Mouse (Mus musculus) CH12.LX (cell line): Measurements from ENCODE around the gene Olfr1360. TPM values are rescaled to one million over a fixed set of nuclear protein-coding genes. Genes with fewer than 3 reads are reported as not detected.
A peak's percentile ranks its signal among the peaks of the same experiment; 100 is the strongest.

Experiments used
- DNase-seq: peaks from one replicate; pipeline ENCODE4 v3.0.0-alpha.2; 2013; ENCODE audit errors: extremely low read depth
- H3K27ac ChIP-seq: 2 replicates; pipeline ENCODE4 v1.5.1; 2012; ENCODE audit warnings: low read depth, mild to moderate bottlenecking, control low read depth, moderate library complexity; ENCODE audit not compliant: insufficient read depth
- H3K27me3 ChIP-seq: replicated peaks from 2 replicates; pipeline ENCODE3; 2012; ENCODE audit warnings: inconsistent platforms
- H3K36me3 ChIP-seq, 2 experiments: replicated peaks in 1 of 2; 2 replicates each; pipeline versions ENCODE3 to v1.6.1; 2012; ENCODE audit warnings: inconsistent platforms in 1 of 2, low read length in 1 of 2, mild to moderate bottlenecking in 1 of 2, mixed read lengths in 1 of 2, moderate library complexity in 1 of 2; ENCODE audit not compliant: control insufficient read depth in 1 of 2, insufficient read depth in 1 of 2
- H3K4me1 ChIP-seq, 2 experiments: 2 replicates each; pipeline ENCODE4 v1.6.1; 2012; ENCODE audit warnings: inconsistent platforms in 1 of 2, moderate library complexity in 1 of 2; ENCODE audit not compliant: insufficient read depth in 2 of 2, control insufficient read depth in 1 of 2
- H3K4me2 ChIP-seq: 2 replicates; pipeline ENCODE4 v1.6.1; 2012; ENCODE audit warnings: low read depth, mild to moderate bottlenecking, control low read depth; ENCODE audit not compliant: poor library complexity, insufficient read depth, severe bottlenecking
- H3K4me3 ChIP-seq, 3 experiments: fragments of 150-350 bp in 1 of 3; sonication (generic) in 1 of 3; replicated peaks in 1 of 3; 2 replicates each; pipeline versions ENCODE3 to v1.5.1; 2011 to 2012; ENCODE audit warnings: low read depth in 2 of 3, low read length in 2 of 3, mild to moderate bottlenecking in 2 of 3, moderate library complexity in 2 of 3, control low read depth in 1 of 3, improper control_type of control experiment in 1 of 3, inconsistent platforms in 1 of 3, mixed read lengths in 1 of 3; ENCODE audit not compliant: poor library complexity in 1 of 3
- H3K79me2 ChIP-seq: replicated peaks from 2 replicates; pipeline ENCODE4 v1.6.1; 2012; ENCODE audit warnings: mild to moderate bottlenecking, moderate library complexity; ENCODE audit not compliant: control insufficient read depth, poor library complexity, insufficient read depth, severe bottlenecking; ENCODE audit errors: extremely low read depth
- H3K9ac ChIP-seq: 2 replicates; pipeline ENCODE4 v1.6.1; 2012; ENCODE audit warnings: low read depth, mild to moderate bottlenecking, control low read depth, moderate library complexity; ENCODE audit not compliant: insufficient read depth
- H3K9me3 ChIP-seq: replicated peaks from 2 replicates; pipeline ENCODE3; 2012; ENCODE audit warnings: low read length, inconsistent platforms, mixed read lengths
- BHLHE40 ChIP-seq: IDR thresholded peaks from 2 replicates; pipeline ENCODE4 v1.6.1; 2011; ENCODE audit warnings: mild to moderate bottlenecking, low read depth, low read length, improper control_type of control experiment
- CHD1 ChIP-seq: IDR thresholded peaks from 2 replicates; pipeline ENCODE4 v1.6.1; 2012; ENCODE audit warnings: low read depth, low read length, improper control_type of control experiment, inconsistent platforms
- CHD2 ChIP-seq: IDR thresholded peaks from 2 replicates; pipeline ENCODE4 v1.6.1; 2011; ENCODE audit warnings: low read length, improper control_type of control experiment
- CTCF ChIP-seq, 2 experiments: IDR thresholded peaks in 1 of 2; conservative IDR thresholded peaks in 1 of 2; 2 replicates each; pipeline ENCODE4 v1.5.1; 2011 to 2012; ENCODE audit warnings: low read depth in 2 of 2, low read length in 2 of 2, improper control_type of control experiment in 1 of 2, inconsistent platforms in 1 of 2, mild to moderate bottlenecking in 1 of 2, moderate library complexity in 1 of 2
- ELF1 ChIP-seq: IDR thresholded peaks from 2 replicates; pipeline ENCODE4 v1.6.1; 2014; ENCODE audit warnings: low read depth, mild to moderate bottlenecking, inconsistent platforms, low read length, improper control_type of control experiment
- EP300 ChIP-seq: IDR thresholded peaks from 2 replicates; pipeline ENCODE4 v1.6.1; 2011; ENCODE audit warnings: low read length, improper control_type of control experiment
- ETS1 ChIP-seq: conservative IDR thresholded peaks from 2 replicates; pipeline ENCODE4 v1.6.1; 2012; ENCODE audit warnings: low read depth, mild to moderate bottlenecking, inconsistent platforms, low read length, improper control_type of control experiment, moderate library complexity
- MAFK ChIP-seq: IDR thresholded peaks from 2 replicates; pipeline ENCODE4 v1.6.1; 2011; ENCODE audit warnings: low read length, improper control_type of control experiment; ENCODE audit not compliant: insufficient replicate concordance
- MXI1 ChIP-seq: IDR thresholded peaks from 2 replicates; pipeline ENCODE4 v1.6.1; 2011; ENCODE audit warnings: mild to moderate bottlenecking, low read depth, low read length, improper control_type of control experiment
- NELFE ChIP-seq: IDR thresholded peaks from 2 replicates; pipeline ENCODE4 v1.6.1; 2011; ENCODE audit warnings: low read depth, low read length, improper control_type of control experiment
- NRF1 ChIP-seq: IDR thresholded peaks from 2 replicates; pipeline ENCODE4 v1.6.1; 2014; ENCODE audit warnings: low read depth, mild to moderate bottlenecking, inconsistent platforms, low read length, improper control_type of control experiment, moderate library complexity
- PAX5 ChIP-seq: IDR thresholded peaks from 2 replicates; pipeline ENCODE4 v1.6.1; 2012; ENCODE audit warnings: low read length, inconsistent platforms, mixed read lengths
- POLR2A ChIP-seq: IDR thresholded peaks from 2 replicates; pipeline ENCODE4 v1.6.1; 2011; ENCODE audit warnings: low read depth, mild to moderate bottlenecking, improper control_type of control experiment, low read length
- RCOR1 ChIP-seq: conservative IDR thresholded peaks from 2 replicates; pipeline ENCODE4 v1.6.1; 2012; ENCODE audit warnings: low read depth, mild to moderate bottlenecking, inconsistent platforms, low read length, improper control_type of control experiment
- SIN3A ChIP-seq: IDR thresholded peaks from 2 replicates; pipeline ENCODE4 v1.6.1; 2012; ENCODE audit warnings: low read length, improper control_type of control experiment, inconsistent platforms
- TBP ChIP-seq: conservative IDR thresholded peaks from 2 replicates; pipeline ENCODE4 v1.6.1; 2011; ENCODE audit warnings: low read depth, low read length, improper control_type of control experiment
- TCF12 ChIP-seq: IDR thresholded peaks from 2 replicates; pipeline ENCODE4 v1.6.1; 2014; ENCODE audit warnings: low read depth, mild to moderate bottlenecking, inconsistent platforms, low read length, improper control_type of control experiment
- UBTF ChIP-seq: IDR thresholded peaks from 2 replicates; pipeline ENCODE4 v1.6.1; 2012; ENCODE audit warnings: low read depth, mild to moderate bottlenecking, inconsistent platforms, low read length, improper control_type of control experiment, moderate library complexity
- ZC3H11A ChIP-seq: IDR thresholded peaks from 2 replicates; pipeline ENCODE4 v1.6.1; 2012; ENCODE audit warnings: low read depth, mild to moderate bottlenecking, inconsistent platforms, low read length, improper control_type of control experiment
- ZKSCAN1 ChIP-seq: IDR thresholded peaks from 2 replicates; pipeline ENCODE4 v1.6.1; 2012; ENCODE audit warnings: low read depth, inconsistent platforms, low read length, improper control_type of control experiment, borderline replicate concordance
- ZMIZ1 ChIP-seq: IDR thresholded peaks from 2 replicates; pipeline ENCODE4 v1.6.1; 2012; ENCODE audit warnings: low read depth, mild to moderate bottlenecking, inconsistent platforms, low read length, improper control_type of control experiment
- ZNF384 ChIP-seq: IDR thresholded peaks from 2 replicates; pipeline ENCODE4 v1.6.1; 2012; ENCODE audit warnings: low read depth, low read length, improper control_type of control experiment, inconsistent platforms
- dilution Hi-C: fragments of 300-500 bp; cut with MboI; formaldehyde crosslinking; loops from 2 replicates; pipeline ENCODE4 v1.14.3; 2020; ENCODE audit warnings: low sequenced_read_pairs; ENCODE audit not compliant: extremely low pct_unique_long_range_greater_than_20kb, extremely low pct_ligation_motif_present
- in situ Hi-C: fragments of 300-500 bp; cut with MboI; formaldehyde crosslinking; loops from 3 replicates; pipeline ENCODE4 v1.14.3; 2019; ENCODE audit warnings: low sequenced_read_pairs, low pct_ligation_motif_present, low pct_unique_long_range_greater_than_20kb, mixed read lengths
- polyA plus RNA-seq: library from polyadenylated mRNA; unstranded; fragments of >175 nt; gene quantifications from 2 replicates; pipeline ENCODE4 v1.2.1, GENCODE M21; 2012; ENCODE audit warnings: low read depth; ENCODE audit not compliant: insufficient read length
- total RNA-seq, 2 experiments: library from RNA; depleted of rRNA; stranded (reverse); fragments of 300-350 nt in 1 of 2; fragments of >200 nt in 1 of 2; gene quantifications; 2 replicates each; pipeline ENCODE4 v1.2.3; 2012 to 2014

Olfr1360 gene
- total and polyA plus RNA-seq, 3 experiments: not detected

DNA sequence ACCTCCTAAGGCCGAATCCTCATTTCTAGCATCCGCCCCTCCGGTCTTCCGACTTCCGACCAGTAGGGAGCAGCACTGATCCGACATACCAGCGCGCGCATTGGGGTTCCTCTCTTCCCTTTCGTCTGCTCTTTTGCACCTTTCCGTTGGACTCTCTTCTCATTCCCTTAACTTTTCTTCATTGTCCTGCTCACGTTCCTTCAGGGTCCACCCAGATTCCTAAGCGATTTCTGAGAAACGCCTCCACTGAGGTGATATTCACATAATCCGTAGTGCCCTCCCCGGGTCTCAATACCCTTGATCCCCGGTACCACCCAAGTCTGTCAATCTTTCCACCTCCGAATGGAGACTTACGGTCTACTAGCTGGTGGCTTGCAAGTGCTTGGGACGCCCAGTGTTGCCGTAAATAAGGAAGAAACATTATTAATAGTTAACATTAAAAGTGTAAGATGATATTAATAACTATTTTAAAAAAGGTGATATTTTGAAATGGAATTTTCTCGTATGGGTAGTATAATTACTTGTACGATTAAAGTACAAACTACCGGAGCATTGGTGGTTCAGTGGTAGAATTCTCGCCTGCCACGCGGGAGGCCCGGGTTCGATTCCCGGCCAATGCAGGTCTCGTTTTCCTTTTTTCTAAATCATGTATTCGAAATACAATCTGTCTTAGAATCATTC lies 33.0 kb upstream of the Olfr1360 start (continued):
- TF ChIP-seq EP300 (no peak), MXI1 (no peak), UBTF (no peak), CTCF (conservative IDR thresholded peaks at IDR 0.05 in 1 of 2, IDR thresholded peaks at IDR 0.05 in 1 of 2; ENCODE audit: low read depth in 2 of 2, low read length in 2 of 2) (peak; percentile 19 to 76; a peak in 3 of 4 replicates), POLR2A (peak; percentile 57)

- H3K36me3 ChIP-seq: no peaks in the 10 kb centered on the region
- no peak overlapping the region for H3K4me3 ChIP-seq
- no peak for DNase-seq
- no peaks in the 10 kb centered on the region for H3K9me3 ChIP-seq
- H3K27ac ChIP-seq: no peak overlapping the region
- H3K4me1 ChIP-seq: peaks cover 8 to 11% of the 10 kb centered on the region in 2 experiments; a peak in 3 of 4 replicates
- in situ Hi-C loops: loop anchor here (25.0 kb wide), 2 partner anchors 231 to 319 kb away; partner anchors contain the start of gene Zfp184
- dilution Hi-C loops: no loop called here
- no peaks in the 10 kb centered on the region for H3K79me2 ChIP-seq
- H3K9ac ChIP-seq: no peak overlapping the region
- no peak overlapping the region for H3K4me2 ChIP-seq
- H3K27me3 ChIP-seq: no peaks in the 10 kb centered on the region
- TF ChIP-seq MAFK (peak; percentile 96), NRF1 (no peak)
Observed at GRCm38 (mm10) chr13:21706669-21707068, 29.5 kb upstream of the Olfr1360 start.

DNA sequence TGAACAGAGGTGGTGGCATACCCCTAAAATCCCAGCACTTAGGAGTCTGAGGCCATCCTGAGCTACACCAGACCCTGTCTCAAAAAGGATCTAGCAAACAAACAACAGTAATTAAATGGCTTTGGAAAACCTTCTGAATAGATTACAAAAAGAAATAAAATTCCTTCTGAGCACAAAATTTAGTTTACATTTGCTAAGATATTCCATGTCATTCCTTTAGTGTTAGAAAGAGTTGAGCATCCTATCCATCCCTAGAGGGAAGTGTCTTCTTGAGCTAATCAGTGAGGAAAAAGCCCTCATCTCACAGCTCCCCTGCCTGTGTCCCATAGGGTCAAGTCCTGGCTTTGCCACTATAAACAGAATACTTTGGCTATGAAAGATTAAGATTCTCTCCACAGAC lies 20.6 kb upstream of the Olfr1360 start, which contains the start of gene Olfr1359:
Olfr1359 (plus strand) TSS at position 301 of the 400 bp plus-strand sequence.
- H3K4me1 ChIP-seq: peaks cover 0 to 8% of the 10 kb centered on the region in 2 experiments; a peak in 1 of 4 replicates
- H3K27me3 ChIP-seq: no peaks in the 10 kb centered on the region
- in situ Hi-C loops: no loop called here
- DNase-seq: no peak
- H3K27ac ChIP-seq: no peak within 1 kb of the TSS
- H3K36me3 ChIP-seq: no peaks in the 10 kb centered on the region
- H3K9ac ChIP-seq: no peak within 1 kb of the TSS
- H3K4me2 ChIP-seq: no peak within 1 kb of the TSS
- no peaks in the 10 kb centered on the region for H3K9me3 ChIP-seq
- TF ChIP-seq NELFE (no peak), ZMIZ1 (no peak), RCOR1 (no peak), BHLHE40 (no peak), ZKSCAN1 (no peak), ETS1 (no peak), ZNF384 (no peak), TCF12 (no peak), CHD1 (no peak), CHD2 (no peak), POLR2A (no peak), TBP (no peak), ZC3H11A (no peak), ELF1 (no peak), SIN3A (no peak), PAX5 (no peak)
- dilution Hi-C loops: no loop called here
- no peak within 1 kb of the TSS for H3K4me3 ChIP-seq
- H3K79me2 ChIP-seq: no peaks in the 10 kb centered on the region
